Mouse (Mus musculus): Measurements from ENCODE around the gene Gm27027.

The Gm27027 gene

DNA sequence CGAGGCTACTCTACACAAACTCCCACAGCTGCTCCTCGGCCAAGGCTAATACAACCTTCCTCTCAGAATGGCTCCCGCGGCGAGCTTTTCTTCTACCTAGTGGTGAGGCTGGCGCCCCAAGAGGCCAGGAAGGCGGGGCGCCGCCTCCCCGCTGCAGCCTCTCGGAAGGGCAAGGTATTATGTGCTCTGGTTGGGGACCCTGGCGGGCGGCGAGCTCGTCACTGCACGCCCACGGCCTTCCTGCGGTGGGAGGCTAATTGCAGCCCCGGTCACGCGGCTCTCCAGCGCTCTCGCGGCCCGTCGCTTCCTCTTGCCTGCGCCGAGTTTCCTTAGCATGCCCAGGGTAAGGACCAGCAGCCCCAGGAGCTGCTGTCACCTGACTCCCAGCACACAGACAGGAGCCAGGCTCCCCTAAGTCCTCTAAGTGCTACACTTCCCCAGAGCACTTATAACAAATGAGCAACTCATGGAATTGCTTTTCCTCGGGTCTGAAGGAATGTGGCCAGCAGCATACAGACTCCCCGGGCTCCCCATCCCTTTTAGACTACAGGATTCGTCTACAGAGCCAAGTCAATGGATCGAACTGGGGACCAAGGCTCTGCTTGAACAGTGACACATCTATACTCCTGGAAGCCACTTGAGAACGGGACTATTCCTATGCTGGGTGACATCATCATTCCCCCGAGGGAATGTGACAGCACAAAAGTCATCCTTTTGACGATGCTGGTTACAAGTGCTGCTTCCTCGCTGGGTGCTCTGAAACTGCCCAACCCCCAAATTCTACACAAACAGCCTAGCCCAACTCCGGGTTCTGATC, 19.5 kb downstream of the Gm27027 start:
- DNase-seq (ENCODE audit: low read depth, low spot score) = no peak

- DNase-seq (ENCODE audit: low read depth, low spot score) = no peak
Observed at GRCm38 (mm10) chr2:93975526-93976435, 20.4 kb downstream of the Gm27027 start.

- DNase-seq (ENCODE audit: low read depth, low spot score) = no peak
Observed at GRCm38 (mm10) chr2:93975041-93975440, 21.1 kb downstream of the Gm27027 start.

DNA sequence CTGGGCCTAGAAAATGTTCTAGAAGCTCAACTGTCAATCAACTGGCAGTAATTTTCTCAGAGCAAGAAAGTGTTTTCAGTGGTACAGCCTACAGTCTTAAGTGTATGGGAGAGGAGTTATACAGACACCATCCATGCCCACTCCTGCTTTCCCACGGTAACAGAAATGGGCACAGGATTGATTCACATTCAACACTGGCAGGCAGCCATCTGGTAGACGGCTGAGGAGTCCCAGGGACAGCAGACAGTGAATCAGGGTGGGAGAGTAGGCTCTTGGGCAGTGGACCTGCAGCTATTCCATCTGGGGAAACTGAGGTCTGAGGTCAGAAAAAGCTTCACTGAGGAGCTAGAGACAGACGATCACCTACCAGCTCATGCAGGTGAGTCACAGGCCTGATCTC, 24.5 kb downstream of the Gm27027 start:
- no peak for DNase-seq (ENCODE audit: low read depth, low spot score)

DNA sequence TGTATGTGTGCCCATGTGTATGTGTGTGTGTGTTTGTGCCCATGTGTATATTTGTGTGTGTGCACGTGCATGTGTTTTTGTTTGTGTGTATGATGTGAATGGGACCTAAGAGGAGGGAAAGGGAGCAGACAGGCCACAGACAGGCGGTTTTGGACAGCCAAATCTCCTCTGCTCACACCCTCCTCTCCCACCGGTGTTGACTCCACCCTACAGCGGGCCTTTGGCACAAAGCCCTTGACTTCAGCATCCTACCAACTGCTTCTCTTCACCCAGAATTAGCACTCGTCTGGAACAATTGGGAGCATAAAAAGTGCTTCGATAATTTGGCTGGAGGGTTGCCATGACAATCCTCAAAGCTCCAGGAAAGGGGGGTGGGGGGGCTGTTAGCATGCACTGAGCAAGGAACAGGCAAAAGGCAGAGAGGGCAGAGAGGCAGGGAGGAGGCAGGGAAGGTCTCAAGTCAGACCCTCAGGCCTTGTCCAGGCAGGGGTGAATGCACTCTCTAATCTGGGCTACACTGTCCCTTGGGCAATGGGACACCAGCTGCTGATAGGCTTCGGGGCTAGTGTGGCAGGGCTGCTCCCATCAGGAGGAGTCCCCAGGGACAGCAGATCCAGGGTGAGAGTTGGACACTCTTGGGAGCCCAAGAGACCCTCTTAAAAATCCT, 31.5 kb downstream of the Gm27027 start:
- no peak for DNase-seq (ENCODE audit: low read depth, low spot score)

GRCm38 (mm10) chr2:93963802-93964201, 32.4 kb downstream of the Gm27027 start:
- no peak for DNase-seq (ENCODE audit: low read depth, low spot score)

DNA sequence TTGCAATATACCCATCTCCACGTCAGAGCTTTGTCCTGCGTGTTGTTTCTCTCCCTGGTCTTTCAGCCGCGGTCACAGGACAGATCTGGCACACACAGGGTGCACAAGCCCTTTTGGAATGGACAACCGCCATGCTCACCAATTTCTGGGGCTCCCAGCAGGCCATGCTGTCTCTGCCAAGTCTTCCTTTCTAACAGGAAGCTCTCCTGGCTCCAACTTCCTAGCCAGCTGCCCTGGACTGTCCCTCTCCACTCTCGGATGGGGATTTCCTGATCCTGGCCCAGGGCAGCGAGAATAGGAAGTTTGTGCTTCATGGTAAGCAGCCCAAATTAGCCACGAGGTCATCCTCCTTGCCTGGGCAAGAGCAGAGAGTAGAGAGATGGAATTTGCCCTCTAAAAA, 34.4 kb downstream of the Gm27027 start:
- DNase-seq (ENCODE audit: low read depth, low spot score) = no peak

- no peak for DNase-seq (ENCODE audit: low read depth, low spot score)
Observed at GRCm38 (mm10) chr2:93959346-93959745, 36.8 kb downstream of the Gm27027 start.

DNA sequence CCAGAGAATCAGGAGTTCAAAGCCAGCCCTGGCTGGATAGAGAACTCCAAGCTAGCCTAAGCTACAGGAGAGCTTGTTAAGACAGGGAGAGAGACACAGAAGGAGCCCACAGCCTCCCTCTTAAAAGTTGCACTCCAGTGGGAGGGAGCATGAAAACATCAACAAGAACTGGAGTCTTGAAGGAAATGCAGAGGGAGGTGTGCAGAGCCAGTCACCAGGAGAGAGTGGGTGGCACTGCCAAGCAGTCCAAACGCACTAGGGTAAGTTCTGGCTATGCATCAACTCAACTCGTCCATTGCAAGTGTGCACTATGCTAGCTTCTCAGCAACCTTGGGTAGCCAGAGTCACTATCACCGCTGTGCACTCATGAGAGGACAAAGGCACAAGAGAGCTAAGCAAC, 37.9 kb downstream of the Gm27027 start:
- DNase-seq (ENCODE audit: low read depth, low spot score) = no peak

DNA sequence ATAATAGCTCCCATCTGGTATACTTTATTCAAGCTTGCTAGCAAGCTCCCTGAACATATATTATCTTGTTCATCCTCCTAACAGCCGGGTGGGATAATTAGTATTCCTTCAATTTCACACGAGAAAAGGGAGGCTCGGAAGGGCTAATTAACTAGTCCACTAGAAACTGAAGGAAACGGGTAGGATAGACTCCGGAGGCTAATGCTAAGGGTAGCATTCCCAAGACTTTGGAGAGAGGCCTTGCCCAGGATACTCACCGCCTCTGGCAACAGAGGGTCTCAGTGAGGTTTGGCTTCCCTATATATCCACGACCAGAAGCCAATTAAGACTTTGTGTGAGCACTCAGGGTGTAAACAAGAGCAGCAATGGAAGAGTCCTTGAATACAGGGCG, 38.4 kb downstream of the Gm27027 start:
- no peak for DNase-seq (ENCODE audit: low read depth, low spot score)

- DNase-seq (ENCODE audit: low read depth, low spot score) = no peak
Observed at GRCm38 (mm10) chr2:93956908-93957784, 39.0 kb downstream of the Gm27027 start, which contains the start of gene Gm13889. Gm13889 (minus strand) TSS chr2:93957201.

DNA sequence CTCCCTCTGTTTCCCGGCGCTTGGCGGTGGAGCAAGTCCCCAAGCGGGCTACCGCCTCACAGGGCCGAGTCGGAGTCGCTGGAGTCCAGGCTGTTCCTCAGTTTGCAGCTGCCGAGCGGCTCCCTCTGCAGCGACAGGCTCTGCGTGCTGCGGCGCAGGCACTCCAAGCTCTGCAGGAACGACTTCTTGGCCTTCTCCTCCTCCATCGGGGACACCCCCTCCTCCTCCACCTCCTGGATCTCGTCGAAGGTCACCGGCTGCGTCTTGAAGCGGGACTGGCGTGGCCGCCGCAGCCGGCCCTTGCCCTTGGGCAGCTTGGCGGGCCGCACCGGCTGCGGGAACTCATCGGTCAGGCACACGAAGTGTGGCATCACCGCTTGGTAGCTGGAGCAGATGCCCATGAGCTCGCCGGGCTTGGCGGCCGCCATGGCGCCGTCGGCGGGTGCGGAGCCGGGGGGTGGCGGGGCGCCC, 39.8 kb downstream of the Gm27027 start:
- no peak for DNase-seq (ENCODE audit: low read depth, low spot score)

DNA sequence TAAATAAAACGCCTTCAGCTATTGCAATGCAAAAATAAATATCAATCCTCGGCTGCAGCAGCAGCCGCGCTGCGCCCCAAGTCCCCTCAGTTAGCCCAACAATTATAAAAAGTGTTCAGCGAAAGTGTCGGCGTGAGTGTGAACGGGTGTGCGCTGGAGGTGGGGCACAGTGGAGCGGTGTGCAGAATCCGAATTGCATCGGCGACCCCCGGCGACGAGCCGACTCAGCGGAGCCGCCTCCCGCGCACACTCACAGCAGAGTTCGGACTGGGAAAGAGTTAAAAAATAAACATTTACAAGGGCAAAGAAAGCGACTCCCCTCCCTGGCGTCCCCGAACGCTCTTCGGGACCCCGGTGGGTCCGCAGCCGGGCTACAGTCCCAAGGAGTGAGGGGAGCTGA, 40.3 kb downstream of the Gm27027 start:
- DNase-seq (ENCODE audit: low read depth, low spot score) = no peak

DNA sequence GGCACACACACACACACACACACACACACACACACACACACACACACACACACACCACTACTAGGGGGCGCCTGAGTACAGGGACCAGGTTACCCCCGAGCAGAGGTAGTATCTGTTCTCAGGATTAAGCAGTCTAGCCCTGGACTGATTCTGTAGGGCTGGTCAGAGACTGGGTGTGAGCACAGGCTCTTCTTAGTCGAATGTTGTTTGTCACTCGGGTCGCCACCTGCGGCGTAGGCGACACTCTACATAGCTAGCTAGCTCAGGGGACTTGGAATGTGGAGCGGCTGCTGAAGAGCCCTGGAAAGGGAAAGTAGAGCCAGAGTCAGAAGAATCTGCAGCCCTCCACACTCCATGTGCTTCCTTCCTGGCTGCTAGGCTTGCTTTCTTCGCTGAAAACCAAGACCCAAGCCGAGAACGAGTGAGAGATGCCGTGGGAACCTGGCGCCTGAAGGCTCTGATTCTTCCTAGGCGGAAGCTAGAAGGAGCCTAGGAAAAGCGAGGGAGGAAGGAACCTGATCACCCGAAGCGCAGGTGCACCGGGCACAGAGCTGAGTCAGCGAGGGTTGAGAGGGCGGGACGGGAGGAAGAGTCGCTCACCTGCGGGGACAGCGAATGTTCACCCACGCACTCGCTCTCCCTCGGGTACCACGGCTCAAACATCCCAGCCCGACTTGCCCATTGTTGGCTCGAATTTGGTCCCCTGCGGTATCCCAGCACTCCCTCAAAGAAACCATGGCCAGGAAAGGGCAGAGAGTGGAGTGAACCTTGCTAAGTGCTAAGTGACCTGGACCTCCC, 41.2 kb downstream of the Gm27027 start:
- no peak for DNase-seq (ENCODE audit: low read depth, low spot score)

GRCm38 (mm10) chr2:93953726-93954125, 42.4 kb downstream of the Gm27027 start:
- no peak for DNase-seq (ENCODE audit: low read depth, low spot score)

DNA sequence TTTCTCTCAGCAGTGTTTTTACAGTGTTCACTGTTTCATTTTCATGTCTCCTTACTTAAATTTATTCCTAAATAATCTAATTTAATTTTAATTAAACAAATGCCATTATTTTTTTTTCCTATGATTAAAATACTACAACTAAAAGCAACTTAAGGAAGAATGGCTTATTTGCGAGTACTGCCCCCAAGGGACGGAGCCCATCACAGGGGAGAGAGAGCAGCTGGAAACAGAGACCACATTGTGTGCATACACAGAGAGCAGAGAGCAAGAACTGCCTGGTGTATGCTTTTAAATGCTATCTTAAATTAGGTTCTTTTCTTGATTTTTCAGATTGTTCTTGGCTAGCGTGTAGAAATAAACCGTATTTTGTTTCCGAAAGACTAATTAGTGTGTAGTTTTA, 49.2 kb downstream of the Gm27027 start:
- no peak for DNase-seq (ENCODE audit: low read depth, low spot score)

- DNase-seq (ENCODE audit: low read depth, low spot score) = no peak
Observed at GRCm38 (mm10) chr2:93944855-93945254, 51.3 kb downstream of the Gm27027 start.

GRCm38 (mm10) chr2:93944099-93944498, 52.1 kb downstream of the Gm27027 start:
- no peak for DNase-seq (ENCODE audit: low read depth, low spot score)

DNA sequence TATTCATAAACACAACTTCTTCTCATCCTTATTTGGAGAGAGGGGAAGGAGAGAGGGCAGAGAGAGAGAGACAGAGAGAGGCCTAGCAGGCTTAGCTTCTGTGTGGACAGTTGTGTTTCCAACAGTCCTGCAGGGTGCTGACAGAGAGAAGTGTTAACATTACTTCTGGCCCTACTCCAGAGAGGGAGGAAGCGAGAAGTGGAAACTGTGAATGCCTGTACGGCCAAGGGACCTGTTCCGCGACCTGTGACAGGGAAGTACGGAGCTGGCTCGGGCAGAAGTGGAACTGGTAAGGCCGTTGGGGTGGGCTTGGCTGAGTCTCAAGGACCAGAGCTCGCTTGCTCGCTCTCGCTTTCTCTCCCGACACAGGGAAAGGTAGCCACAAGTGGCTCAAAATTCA, 54.5 kb downstream of the Gm27027 start:
- DNase-seq (ENCODE audit: low read depth, low spot score) = no peak

DNA sequence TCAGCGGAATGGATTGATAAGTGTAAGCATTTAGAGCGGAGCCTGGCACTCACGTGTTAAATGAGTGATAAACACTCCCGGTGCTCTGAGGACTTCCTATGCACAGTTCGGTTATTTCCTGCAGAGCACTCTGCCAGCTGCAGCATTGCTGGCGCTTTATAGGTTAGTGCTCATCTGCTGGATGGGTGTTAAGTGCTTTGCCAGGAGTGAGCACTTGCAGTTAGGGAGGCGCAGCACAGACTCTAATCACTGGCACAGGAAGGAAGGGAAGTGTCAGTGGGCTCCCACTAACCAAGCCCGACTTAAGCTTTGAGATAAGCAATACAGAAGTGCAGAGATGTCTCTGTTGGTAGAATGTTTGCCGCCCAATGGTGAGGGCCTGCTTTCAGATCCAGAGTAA, 57.6 kb downstream of the Gm27027 start:
- no peak for DNase-seq (ENCODE audit: low read depth, low spot score)

All from retina, postnatal 7 days (tissue).